Mouse (Mus musculus) thymus, adult 2 months (tissue): ENCODE measurements at regions not wholly inside any gene's neighbourhood (a gene's known extent, or its start where the extent isn't known, plus 50 kb on each side); places are given as distances from the start of the nearest gene placed in this dataset.

Experiments
- DNase-seq: peaks from one replicate; pipeline ENCODE4 v3.0.0; 2021
- H3K27ac ChIP-seq: fragments of 200-500 bp; 2 replicates; pipeline ENCODE4 v1.5.1; 2012; ENCODE audit warnings: low read length, control low read depth; ENCODE audit not compliant: control insufficient read depth, insufficient read depth
- H3K27me3 ChIP-seq: fragments of 200-500 bp; 2 replicates; pipeline ENCODE4 v1.6.1; 2012; ENCODE audit warnings: mild to moderate bottlenecking, low read length, moderate library complexity, mixed read lengths; ENCODE audit not compliant: control insufficient read depth, insufficient read depth
- H3K36me3 ChIP-seq: fragments of 200-500 bp; 2 replicates; pipeline ENCODE4 v1.6.1; 2012; ENCODE audit warnings: mild to moderate bottlenecking, low read length, moderate library complexity; ENCODE audit not compliant: control insufficient read depth, insufficient read depth
- H3K4me1 ChIP-seq: fragments of 200-500 bp; replicated peaks from 2 replicates; pipeline ENCODE4 v1.6.1; 2012; ENCODE audit warnings: low read length; ENCODE audit not compliant: control insufficient read depth, insufficient read depth
- H3K4me3 ChIP-seq: fragments of 200-500 bp; 2 replicates; pipeline ENCODE4 v1.5.1; 2012; ENCODE audit warnings: mild to moderate bottlenecking, low read length, control low read depth, moderate library complexity; ENCODE audit not compliant: control insufficient read depth, insufficient read depth
- CTCF ChIP-seq: fragments of 200-500 bp; IDR thresholded peaks from 2 replicates; pipeline ENCODE4 v1.5.1; 2012; ENCODE audit warnings: mild to moderate bottlenecking, control low read depth, low read length, moderate library complexity, borderline replicate concordance; ENCODE audit not compliant: control insufficient read depth, poor library complexity, insufficient read depth; ENCODE audit errors: extremely low read depth
- POLR2A ChIP-seq: fragments of 200-500 bp; IDR thresholded peaks from 2 replicates; pipeline ENCODE4 v1.6.1; 2012; ENCODE audit warnings: mild to moderate bottlenecking, low read length, control low read depth, moderate library complexity; ENCODE audit not compliant: control insufficient read depth, poor library complexity, insufficient read depth; ENCODE audit errors: extremely low read depth
- WGBS: fragments of 180-500 bp; shearing (Covaris S2); methylation state at CpG from one replicate; pipeline ENCODE4 v1.1.7; 2018; 5-methylcytosine and 5-hydroxymethylcytosine counted together

GRCm38 (mm10) chr12:107677076-107677475 lies 188.6 kb downstream of the 3110018I06Rik start:
- H3K27ac ChIP-seq = no peak overlapping the region
- WGBS = 82% methylated on average over 7 of the region's 7 CpGs
- H3K27me3 ChIP-seq = no peaks in the 10 kb centered on the region
- no peaks in the 10 kb centered on the region for H3K36me3 ChIP-seq
- TF ChIP-seq CTCF (no peak), POLR2A (no peak)
- no peaks in the 10 kb centered on the region for H3K4me1 ChIP-seq
- no peak for DNase-seq
- no peak overlapping the region for H3K4me3 ChIP-seq

- no peak for TF ChIP-seq CTCF
- no peak for TF ChIP-seq POLR2A
- Histone ChIP-seq H3K4me3 (no peak overlapping the region), H3K27me3 (no peaks in the 10 kb centered on the region), H3K27ac (no peak overlapping the region), H3K4me1 (0 out of 2 replicates have a peak, but pooled peaks cover 2% of the 10 kb centered on the region), H3K36me3 (no peaks in the 10 kb centered on the region)
- 98% methylated on average over 2 of the region's 2 CpGs for WGBS
- no peak for DNase-seq
These were observed 199.0 kb downstream of the 3110018I06Rik start for GRCm38 (mm10) chr12:107687447-107687846.

- no peak for DNase-seq
- Histone ChIP-seq H3K27me3 (no peaks in the 10 kb centered on the region), H3K27ac (no peak overlapping the region), H3K4me1 (0 out of 2 replicates have a peak, but pooled peaks cover 2% of the 10 kb centered on the region), H3K36me3 (no peaks in the 10 kb centered on the region), H3K4me3 (no peak overlapping the region)
- WGBS = 88% methylated on average over 7 of the region's 7 CpGs
- no peak for TF ChIP-seq CTCF
- TF ChIP-seq POLR2A = no peak
These were observed 201.0 kb downstream of the 3110018I06Rik start for GRCm38 (mm10) chr12:107689418-107689817.

GRCm38 (mm10) chr12:107690061-107690460 lies 201.6 kb downstream of the 3110018I06Rik start:
- DNase-seq = no peak
- Histone ChIP-seq H3K4me1 (0 out of 2 replicates have a peak, but pooled peaks cover 2% of the 10 kb centered on the region), H3K36me3 (no peaks in the 10 kb centered on the region), H3K4me3 (no peak overlapping the region), H3K27me3 (no peaks in the 10 kb centered on the region), H3K27ac (no peak overlapping the region)
- TF ChIP-seq POLR2A = no peak
- TF ChIP-seq CTCF = no peak
- WGBS = 88% methylated on average over 3 of the region's 3 CpGs

- Histone ChIP-seq H3K27ac (no peak overlapping the region), H3K27me3 (no peaks in the 10 kb centered on the region), H3K36me3 (no peaks in the 10 kb centered on the region), H3K4me3 (no peak overlapping the region), H3K4me1 (no peaks in the 10 kb centered on the region)
- WGBS = 87% methylated on average over 6 of the region's 6 CpGs
- DNase-seq = no peak
- no peak for TF ChIP-seq POLR2A
- TF ChIP-seq CTCF = no peak
These were observed 205.3 kb downstream of the 3110018I06Rik start for GRCm38 (mm10) chr12:107693693-107694092.

GRCm38 (mm10) chr12:107695014-107695413 lies 206.6 kb downstream of the 3110018I06Rik start:
- no peak overlapping the region for H3K4me3 ChIP-seq
- no peaks in the 10 kb centered on the region for H3K4me1 ChIP-seq
- DNase-seq = no peak
- TF ChIP-seq CTCF = no peak
- no peak for TF ChIP-seq POLR2A
- H3K27me3 ChIP-seq = no peaks in the 10 kb centered on the region
- no peak overlapping the region for H3K27ac ChIP-seq
- no peaks in the 10 kb centered on the region for H3K36me3 ChIP-seq
- 98% methylated on average over 2 of the region's 2 CpGs for WGBS
